Mouse (Mus musculus) frontal cortex, adult (tissue): ENCODE results near the gene March8.

Experiments used
- ATAC-seq: cut with Nextera tagmentation; 2 replicates; pipeline ENCODE4 v1.9.2; 2017; ENCODE audit warnings: mild to moderate bottlenecking, moderate library complexity, mixed read lengths; ENCODE audit not compliant: low TSS enrichment

March8 gene

DNA sequence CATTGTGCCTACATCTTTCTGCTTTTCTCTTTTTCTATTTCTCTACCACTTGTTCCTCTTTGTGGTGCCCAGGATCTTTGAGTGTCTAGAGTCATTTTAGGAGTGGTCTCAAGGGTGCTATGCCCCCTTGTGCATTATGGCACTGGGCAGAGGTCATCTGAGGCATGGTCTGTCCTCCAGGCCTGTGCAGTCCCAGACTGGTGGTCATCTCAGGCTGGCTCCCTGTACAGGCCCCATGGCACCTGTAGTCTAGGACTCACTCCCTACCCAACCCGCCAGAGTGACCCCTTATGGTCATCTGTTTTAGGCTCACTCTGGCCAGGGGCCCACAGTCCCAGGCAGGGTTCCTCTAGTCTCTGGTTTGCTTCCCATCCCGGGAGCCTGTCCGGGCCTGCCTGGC lies 33.7 kb downstream of the March8 start:
- no peak for ATAC-seq

DNA sequence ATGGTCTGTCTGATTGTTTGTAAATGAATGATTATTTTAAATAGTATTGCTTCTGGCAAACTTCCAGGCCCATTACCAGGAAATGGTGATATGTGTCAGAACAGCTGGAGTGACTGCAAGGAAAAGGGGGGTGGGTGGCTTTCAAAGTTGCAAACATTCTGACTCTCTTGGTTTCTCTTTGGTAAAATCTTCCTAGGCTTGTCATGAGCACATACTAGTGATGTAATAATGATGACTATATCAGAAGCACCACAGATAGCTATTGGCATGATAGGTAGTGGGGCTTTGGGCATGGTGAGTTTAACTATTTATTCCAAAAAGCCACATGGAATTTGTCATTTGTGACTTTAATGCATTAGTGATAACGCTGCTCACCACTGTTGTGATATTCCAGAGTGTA lies 36.3 kb downstream of the March8 start:
- no peak for ATAC-seq

DNA sequence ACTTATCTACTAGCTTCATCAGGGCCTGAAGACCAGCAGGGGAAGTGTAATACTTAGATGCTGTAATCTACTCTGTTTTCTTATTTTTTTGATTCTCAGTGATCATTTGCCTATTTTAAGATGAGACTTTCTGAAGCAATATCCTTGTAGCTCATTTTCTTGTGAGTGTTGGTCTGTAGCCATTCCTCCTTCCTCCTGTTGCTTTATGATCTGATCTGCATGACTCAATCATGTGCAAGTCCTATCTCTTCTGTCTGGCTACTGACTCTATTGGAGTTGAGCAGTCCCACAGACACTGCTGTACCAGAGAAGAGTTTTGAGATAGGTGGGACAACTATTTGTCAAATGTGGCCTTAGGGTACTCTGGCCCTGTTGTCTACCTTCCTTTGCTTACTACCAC lies 36.8 kb downstream of the March8 start:
- ATAC-seq: no peak

DNA sequence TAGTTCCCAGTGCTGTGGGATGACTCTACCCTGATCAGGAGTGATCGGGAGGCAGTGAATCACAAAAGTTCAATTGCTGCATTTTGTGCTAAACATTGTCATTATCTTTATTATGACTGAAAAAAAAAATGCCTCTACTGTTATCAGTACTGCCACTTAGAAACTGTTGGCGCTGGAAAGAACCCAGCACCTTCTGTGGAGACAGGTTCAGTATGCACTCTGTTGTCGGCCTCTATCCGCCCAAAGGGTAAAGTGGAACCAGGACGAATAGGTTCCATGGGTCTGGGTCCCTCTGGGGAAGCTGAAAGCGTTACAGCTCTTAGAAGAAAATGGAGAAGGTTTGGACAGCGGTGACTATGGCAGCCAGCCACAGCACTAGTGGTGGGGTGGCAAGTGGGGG lies 41.1 kb downstream of the March8 start:
- ATAC-seq: no peak

DNA sequence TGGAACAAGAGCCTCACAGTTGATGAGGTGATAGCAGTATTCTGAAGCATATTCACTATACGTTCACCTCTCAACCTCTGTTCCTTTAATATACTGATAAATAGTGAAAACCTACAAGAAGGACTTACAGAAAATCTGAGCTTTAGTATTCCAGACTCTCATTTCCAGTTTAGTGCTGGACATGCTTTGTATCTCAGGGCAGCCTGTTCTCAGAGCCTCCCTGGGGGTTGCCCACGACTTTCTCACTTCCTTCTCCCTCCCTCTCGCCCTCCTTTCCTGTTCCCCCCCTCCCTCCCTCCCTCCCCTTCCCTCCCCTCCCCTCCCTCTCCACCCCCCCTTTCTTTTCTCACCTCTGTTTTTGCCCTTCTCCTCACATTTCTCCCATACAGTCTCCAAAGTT lies 42.3 kb downstream of the March8 start:
- no peak for ATAC-seq

DNA sequence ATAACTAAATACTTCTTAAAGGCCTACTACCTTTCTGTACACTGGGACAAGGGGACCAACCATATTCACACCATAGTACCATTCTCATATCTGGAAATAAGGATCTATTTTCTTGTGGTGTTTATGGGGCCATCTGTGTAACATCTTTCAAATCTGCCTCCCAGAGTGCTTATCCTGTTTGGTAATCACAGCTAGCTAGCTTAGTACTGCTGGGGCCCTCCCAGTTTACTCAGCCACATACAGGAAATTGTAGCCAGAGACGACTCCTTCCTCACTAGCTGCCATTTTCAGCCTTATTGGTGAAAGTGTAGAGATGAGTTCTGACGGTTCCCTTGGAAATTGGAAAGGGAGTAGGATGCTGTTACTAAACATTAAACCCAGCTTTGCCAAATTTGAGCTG lies 43.8 kb downstream of the March8 start:
- ATAC-seq: no peak

DNA sequence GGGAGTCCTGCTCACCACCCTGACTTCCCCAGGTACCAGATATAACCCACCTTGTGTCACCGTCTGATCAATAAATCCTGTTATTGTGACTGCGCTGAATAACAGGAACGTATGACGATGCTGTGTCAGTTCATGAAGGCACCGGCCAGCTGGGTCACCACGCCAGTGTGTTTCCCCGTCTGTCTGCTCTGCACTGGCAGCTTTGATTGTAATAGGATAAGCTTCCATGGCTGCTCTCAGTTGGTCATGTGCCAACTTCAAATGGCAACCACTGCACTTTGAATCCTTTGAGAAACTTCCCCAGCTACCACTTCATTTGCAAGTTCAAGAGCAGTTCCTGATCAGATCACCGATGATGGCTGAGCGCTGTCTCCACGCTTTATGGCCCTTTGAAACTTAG lies 45.8 kb downstream of the March8 start:
- ATAC-seq: no peak

DNA sequence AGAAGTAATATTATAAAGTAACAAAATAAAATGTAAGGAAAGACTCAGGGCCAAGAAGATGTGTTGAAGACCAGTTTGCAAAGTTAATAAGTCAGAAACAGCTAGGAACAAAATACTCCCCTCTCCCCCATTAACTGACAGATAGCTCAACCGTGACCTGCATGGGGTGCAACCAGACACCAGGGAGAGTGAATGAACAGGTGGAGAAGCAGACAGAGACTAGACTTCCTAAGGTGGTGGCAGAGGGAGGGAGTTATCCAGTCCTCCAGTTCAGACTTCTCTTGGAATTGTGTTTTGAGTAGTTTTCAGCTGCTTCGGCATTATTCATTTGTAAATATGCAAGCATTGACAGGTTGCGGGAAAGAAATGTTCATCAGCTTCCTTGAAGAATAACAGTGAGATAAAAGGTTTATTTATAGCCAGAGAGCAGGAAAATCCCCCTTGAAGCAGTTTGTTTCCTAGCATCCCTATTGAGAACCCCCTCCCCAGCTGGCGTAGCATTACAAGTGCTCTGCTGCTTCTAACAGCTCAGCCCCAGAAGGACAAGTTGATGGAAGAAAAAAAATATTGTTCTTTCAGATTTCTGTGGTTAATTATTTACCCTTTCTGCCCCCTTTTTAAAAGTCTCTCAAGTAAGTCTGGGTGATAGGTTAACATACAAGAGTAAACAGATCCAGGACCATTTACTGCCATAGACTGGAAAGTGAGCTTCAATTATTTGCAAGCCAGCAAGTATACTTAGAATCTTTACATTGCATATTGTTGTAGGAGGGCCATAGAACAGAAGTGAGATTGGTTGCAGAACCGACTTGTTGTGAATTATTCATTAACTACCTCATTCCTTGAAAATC lies 47.6 kb downstream of the March8 start:
- ATAC-seq: no peak

DNA sequence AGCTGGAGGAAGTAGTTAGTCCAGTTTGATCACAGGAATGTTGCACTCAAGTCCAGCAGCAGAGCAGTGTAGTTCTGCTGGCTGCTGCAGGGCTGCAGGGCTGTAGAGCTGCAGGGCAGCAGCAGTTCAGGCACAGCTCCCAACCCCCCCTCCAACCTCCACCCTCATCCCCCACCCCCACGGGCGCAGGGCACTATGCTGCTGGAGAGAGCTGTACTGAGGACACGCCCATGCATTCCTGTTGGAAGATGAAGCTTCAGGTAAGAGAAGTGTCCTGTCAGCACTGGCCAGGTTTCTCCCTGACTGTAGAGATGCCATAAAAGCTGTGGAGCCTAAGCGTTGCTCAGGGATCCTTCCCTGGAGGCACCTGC lies 48.2 kb downstream of the March8 start:
- ATAC-seq: no peak; the same call in 1 of the 2 replicates

DNA sequence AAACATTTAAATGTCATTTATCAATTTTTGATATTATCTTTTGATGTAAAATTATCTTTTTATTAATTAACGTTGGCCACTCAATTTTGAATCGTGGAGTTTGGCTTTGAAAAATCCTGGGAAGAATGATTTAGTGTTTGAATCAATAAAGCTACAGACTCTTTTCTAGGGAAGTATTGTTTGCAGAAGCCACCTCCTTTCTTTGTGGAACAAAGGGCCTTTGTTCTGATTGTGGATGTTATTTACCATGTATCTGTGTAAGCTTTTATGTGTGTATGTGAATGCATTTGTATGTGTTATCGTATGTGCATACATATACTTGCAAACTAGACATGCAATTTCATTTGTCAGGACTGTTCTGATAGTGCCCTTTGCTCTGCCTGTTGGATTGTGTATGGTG lies 48.7 kb downstream of the March8 start:
- ATAC-seq: no peak

DNA sequence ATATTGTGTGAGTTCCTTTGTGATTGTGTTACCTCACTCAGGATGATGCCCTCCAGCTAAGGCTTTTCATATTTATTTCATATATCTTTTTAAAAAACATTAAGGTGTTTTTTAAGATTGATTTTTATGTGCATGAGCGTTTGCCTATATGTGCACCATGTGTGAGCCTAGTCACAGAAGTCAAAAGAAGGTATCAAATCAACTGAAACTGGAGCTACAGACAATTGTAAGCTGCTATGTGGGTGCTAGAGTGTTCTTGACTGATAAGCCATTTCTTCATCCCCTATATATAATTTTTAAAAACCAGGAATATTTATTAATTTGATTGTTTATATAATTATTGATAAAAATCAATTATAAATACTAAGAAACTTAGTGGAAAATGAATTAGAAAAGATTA lies 50.2 kb downstream of the March8 start:
- no peak for ATAC-seq

DNA sequence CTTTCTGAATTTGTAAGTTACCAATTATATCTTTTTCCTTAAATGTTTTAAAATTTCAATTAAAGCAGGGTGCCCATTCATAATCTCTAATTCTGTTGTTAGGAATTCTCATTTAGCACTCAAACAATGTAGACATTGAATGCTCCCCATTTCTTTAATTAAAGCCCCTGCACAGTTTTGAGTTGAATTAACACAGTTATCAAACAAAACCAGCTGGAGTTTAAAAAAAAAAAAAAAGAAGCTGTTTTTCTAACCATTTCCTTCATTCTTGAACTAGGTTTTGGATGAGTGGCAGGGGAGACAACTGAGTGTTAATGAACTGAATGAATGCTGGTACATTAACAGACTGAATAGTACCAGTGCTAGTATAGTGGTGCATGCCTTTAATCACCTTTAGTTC lies 51.7 kb downstream of the March8 start:
- no peak for ATAC-seq

DNA sequence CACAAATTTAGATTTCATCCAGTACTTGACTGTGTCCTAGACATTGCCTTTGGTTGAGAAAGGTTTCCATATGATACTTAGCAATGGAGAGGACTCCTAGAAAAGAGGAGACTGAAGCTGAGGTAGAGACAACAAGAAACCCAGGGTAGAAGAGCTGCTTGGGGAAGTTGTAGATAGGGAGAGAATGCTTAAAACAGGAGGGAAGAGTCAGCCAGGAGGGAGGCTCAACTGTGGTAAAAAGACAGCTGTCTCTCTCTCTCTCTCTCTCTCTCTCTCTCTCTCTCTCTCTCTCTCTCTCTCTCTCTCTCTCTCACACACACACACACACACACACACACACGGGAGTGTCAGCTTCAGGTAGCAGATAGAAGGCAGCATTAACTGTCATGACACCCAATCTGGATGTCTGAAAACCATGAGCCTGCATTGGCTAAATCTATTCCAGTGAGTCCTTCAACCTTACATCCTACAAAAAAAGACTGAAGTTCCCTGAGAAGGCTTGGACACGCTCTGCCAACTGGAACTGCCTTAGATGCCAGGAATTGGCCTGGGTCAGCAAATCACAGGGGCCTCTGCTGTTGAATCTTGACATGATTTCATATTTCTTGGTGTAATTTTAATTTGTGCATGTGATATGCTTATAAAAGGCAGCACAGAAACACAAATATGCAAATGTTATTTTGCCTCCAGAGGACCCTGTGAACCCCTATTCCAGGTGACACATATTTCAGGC lies 57.3 kb downstream of the March8 start:
- ATAC-seq: no peak

DNA sequence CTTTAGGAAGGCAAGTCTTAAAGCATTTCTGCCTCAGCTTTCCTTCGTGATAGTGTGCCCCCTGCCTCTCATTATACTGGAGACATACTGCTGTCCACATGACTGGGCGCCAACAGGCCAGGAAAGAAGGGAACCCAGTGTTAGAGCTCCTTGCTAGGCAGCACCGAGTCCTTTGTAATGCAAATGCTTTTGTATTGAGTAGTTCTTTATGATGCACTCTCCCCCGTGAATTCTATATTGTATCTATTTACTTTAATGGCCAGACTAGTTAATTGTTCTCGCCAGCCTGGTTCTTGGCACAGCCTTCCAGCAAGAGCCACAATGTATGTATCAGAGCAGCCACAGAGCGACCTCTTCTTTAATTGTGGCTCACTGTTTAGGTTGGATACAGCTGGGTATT lies 59.8 kb downstream of the March8 start:
- ATAC-seq: 0 out of 2 replicates have a peak, but pooled peaks have one; percentile 14

DNA sequence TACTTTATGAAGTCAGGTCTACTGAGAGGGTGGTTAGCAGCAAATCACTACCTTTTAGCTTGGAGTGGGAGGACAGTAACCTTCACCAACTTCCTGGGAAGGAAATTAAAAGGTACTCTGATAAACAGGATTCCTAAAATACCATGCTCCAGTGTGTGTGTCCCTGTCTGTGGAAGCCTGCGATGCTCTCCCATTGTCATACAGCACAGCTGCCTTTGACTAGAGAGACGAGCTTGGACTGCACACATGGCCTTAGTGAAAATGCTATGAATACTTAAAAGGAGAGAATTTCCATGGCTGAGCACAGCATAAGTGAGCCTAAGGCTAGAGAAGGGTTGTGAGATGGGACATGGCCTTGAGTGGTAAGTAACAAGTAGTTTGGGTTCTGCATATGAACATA lies 60.3 kb downstream of the March8 start:
- peak; percentile 24; the same call in 1 of the 2 replicates for ATAC-seq

DNA sequence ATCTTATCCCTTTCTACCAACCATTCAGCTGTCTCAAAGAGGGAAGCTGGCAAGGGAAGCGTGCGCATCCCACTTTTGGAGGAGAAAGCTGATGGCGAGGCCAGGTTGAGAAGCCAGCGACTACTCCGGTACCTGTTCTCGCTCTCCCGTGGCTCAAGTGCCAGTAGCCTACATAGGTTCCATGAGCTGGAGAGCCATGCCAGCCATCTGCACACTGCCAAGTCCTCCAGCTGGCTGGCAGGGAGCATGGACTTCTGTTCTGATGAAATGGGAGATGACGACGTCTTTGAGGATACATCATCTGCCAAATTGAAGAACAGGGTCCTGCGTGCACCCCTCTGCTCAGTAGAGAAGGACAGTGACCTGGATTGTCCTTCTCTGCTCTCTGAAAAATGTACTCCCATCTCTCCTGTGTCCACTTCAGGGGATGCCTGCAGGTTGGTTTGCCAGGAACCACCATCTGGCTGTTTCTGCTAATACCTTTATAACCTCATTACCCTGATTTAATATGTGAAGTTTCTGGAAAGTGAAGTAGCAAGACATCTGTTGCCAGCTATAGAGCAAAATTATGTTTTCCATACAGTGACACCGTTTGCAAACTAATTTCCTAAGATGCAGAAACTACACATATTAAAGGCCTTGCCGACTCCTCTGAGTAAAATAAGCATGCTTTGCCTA lies 64.1 kb downstream of the March8 start:
- ATAC-seq: no peak

DNA sequence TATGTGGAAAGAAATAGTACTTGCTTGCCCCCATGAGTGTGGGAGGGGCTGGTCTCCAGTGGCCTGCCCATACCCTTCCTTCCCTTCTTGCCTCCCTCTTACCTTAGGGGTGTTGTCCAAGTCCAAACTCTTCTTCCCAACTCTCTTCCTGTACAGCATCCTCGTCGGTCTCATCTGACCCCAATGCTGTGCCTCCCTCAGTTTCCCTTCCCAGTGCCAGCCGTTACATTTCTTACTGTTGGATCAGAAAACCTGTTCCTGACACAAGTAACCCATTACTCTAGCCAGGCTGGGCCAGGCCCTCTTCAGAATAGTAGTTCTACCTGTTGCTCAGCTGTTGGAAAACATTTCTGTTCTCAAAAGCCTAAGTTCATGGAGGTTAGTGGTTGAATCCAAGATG lies 64.6 kb downstream of the March8 start:
- no peak for ATAC-seq

DNA sequence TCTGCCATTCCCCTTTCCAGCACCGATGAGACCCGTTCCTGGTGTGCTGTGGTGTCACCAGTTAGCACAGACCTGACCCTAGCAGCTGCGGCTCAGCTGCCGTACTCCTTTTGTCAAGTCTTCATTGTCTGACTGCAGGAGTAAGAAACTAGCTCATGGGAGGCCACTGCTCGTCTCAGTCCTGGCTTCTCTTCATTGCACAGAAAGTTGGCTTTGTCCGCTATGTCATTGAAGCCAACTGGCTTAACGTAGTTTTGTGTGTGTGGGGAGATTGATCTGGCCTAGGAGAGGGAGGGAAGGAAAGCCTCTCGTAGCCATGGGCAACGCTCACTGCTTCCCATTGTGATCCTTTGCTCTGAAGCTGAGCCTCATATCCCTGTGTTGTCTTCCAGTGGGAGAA lies 67.4 kb downstream of the March8 start:
- ATAC-seq: no peak

DNA sequence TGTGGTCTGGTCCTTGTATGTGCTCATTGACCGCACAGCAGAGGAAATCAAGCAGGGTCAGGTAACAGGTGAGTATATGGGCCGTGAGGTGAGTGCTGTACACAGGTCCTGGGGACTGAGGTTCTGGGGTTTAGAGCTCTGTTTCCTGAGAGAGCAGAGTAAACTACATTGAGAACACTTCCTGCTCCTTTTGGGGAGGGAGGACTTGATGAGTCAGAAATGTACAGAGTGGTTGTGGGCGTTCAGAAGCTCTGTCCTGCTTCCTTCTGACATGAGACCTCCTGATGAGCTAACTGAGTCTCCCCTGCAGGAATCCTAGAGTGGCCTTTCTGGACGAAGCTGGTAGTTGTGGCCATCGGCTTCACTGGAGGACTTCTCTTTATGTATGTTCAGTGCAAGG lies 67.9 kb downstream of the March8 start:
- peak; percentile 88 for ATAC-seq

DNA sequence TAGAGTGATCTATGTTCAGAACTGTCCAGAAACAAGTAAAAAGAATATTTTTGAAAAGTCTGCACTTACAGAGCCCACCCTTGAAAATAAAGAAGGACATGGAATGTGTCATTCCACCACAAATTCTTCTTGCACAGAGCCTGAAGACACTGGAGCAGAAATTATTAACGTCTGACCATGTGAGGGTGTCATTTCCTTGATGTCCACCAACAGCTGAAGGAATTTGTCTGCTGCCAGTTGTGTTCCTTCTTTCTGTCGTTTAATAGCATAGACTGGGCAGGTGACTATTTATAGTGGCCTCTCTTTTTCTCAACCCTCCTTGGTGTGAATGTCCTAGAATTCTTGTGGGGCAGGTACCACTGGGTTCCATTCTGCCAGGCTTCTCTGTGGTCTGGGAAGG lies 68.3 kb downstream of the March8 start:
- no peak for ATAC-seq

DNA sequence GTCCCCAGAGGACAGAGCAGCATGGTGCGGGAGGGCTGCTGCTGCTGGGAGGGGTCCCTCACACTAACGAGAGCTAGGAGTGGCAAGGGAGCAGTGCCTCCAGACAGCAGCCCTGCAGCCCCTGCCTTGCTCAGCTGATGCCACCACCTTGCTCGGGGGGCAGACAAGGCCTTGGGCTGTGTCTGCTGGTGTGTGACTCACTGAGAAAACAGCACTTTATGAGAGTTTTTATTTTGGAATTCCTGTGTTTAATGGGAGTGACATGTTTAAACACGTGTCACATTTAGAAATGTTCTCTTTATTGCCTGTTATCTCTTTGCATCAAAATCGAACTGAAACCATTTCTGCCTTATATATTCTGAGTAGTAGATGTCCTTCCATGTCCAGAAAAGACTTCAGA lies 68.9 kb downstream of the March8 start:
- no peak for ATAC-seq

DNA sequence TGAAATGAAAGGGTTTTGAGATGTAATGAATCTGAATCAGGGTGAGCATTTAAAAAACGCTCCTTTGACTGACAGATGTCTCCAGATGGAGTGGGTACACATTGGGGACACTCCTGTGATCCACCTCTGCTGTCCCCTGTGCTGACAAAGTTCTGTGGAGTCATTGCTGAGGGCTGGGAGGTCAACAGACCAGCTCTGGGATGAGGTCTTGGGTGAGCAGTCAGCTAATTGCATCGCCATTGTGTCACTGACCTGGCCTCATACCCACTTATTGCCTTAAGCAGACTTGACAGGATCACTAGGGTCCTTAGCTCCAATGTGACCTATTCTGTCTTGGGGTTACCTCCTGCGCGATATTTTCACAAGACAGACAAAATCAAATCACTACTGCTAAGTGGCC lies 69.4 kb downstream of the March8 start:
- no peak for ATAC-seq
